Mouse (Mus musculus): Measurements from ENCODE around the gene Msh6. TPM values are rescaled to one million over a fixed set of nuclear protein-coding genes. Genes with fewer than 3 reads are reported as not detected.
"Not testable (repeated sequence)": the region's sequence is repeated elsewhere in the genome, so short reads cannot be mapped to it uniquely, and the experiment has no call there.

Msh6 gene
- total RNA-seq (2015; ENCODE audit: low replicate concordance): 15.2 and 21.5 TPM in 2 replicates
- 21.4 and 22.9 TPM in 2 replicates for total RNA-seq (2017; ENCODE audit: low replicate concordance)

DNA sequence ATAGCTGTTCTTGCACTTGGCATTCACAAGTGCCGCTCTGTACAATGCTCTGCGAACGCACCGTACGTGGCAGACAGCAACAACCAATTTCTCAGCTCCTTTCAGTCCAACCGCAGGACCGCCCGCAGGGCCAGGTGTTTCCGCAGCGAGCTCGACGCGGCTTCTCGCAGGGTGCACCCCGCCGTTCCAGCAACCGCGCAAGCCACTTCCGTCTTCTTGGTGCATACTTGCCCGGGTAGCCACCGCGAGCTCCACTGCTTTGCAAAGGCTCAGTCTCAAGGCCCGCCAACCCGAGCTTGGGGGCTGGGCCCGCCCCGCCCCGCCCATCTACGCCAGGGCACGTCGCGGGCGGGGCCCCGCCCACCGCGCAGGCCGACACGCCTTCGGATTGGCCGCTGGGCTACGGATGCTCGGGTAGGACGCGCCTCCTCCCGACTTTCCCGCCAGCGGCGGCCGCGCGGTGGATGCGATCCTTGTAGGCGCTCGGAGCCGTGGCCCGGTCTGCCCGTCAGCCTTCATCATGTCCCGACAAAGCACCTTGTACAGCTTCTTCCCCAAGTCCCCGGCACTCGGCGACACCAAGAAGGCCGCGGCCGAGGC lies at the start of gene Msh6:
Gene Msh6 (plus strand): TSS at position 434 of the 600 bp plus-strand sequence.
- ATAC-seq (replicated peaks; ENCODE audit: low FRiP score, poor library complexity, severe bottlenecking): peak; percentile 87

DNA sequence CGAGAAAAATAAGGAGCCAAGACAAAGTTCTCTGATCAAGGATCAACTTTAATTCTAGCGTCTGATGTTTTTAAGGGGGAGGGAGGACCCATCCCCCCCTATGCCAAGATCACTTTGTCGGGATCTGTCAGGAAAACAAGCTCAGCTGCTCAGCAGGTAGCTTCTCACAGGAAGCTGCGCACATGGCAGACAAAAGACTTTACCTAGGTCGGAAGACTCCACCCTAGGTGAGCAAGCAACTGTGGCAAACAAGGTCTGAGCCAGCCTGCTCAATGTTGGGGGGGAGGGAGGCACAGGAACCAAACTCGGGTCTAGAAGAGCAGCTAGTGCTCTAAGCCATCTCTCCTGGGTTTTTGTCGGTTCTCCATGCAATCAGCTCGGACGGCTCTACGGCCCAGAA lies 40.5 kb upstream of the Msh6 start:
- ATAC-seq (replicated peaks; ENCODE audit: low FRiP score, poor library complexity, severe bottlenecking): no peak

DNA sequence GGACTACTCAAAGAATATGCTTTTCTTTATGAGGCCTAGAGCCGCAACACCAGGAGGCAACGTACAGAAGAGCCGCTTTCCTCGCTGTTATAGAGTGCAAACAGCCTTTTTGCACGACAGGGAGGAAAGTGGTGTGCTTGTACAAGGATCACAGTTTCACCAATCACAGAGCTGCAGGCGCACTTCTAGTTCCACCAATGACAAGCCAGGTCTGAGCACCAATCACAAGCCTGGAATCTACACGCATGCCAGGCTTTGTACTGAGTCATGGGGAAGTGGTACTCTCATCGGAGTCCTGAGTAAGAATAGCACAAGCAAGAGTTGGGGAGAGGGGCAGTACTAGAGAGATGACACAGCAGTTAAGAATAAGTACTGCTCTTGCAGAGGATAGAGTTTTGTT lies 40.1 kb upstream of the Msh6 start:
- ATAC-seq (replicated peaks; ENCODE audit: low FRiP score, poor library complexity, severe bottlenecking): no peak

DNA sequence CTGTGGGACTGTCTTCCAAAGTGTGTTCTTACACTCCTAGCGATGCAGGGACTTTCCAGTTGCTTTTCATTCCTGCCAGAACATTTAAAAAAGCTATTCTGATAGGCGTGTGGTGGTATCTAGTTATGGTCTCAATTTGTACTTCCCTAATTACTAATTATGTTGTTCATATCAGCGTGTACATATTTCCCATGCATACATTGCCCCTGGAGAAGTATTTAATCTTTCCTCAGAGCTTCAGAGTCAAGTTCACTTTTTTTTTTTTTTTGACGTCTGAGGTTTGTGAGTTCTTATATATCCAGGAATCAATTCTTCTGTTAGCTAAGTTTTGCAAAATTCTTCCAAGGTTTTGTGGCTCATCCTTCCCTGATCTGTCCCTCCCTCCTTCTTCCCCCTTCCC lies 38.7 kb upstream of the Msh6 start:
- no peak for ATAC-seq (replicated peaks; ENCODE audit: low FRiP score, poor library complexity, severe bottlenecking)

DNA sequence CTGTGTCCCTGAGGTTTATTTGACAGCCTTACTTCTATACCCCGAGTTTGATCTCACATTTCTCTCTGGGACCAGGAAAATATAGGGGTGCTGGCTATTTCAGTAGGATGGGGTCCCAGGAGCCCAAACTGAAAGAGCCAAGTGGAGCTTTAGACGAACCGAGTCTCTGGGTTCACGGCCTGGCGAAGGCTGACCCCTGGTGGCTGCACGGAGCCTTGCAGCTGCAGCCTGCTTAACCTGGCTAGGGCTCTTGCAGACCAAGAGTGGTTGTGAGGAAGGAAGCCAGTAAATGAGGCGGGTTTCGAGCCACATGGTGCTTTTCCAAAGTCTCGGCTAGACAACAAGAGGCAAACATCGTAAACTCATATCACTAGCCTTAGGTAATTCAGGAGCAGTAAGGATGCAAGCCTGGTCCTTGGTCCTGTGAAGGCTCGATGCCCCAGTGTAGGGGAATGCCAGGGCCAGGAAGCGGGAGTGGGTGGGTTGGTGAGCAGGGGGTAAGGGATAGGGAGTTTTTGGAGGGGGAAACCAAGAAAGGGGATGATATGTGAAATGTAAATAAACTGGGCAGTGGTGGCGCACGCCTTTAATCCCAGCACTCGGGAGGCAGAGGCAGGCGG lies 25.8 kb upstream of the Msh6 start:
- ATAC-seq (replicated peaks; ENCODE audit: low FRiP score, poor library complexity, severe bottlenecking): peak; percentile 90

DNA sequence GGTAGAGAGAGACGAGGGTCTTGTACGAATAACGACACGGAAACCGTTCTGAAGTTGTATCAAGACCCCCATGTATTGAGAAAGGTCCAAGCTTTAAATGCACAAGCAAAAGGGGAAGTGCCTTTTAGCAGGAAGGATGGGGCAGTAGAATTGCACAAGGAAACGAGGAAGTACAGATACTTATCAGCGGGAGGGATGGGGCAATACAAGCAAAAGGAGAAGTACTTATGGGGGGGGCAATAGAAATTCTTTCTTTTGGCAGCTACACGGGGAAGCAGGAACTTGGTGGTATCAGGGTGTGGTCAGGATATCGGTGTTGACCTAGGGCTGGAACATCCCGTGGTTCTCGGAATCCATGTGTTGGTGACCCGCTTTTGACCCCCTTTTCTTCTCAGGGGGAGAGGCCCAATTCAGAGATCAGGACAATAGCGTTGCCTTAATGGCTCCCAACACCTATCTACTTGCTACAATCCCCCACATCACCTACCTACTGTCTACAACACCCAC lies 20.2 kb upstream of the Msh6 start:
- ATAC-seq (replicated peaks; ENCODE audit: low FRiP score, poor library complexity, severe bottlenecking): not testable (repeated sequence)

DNA sequence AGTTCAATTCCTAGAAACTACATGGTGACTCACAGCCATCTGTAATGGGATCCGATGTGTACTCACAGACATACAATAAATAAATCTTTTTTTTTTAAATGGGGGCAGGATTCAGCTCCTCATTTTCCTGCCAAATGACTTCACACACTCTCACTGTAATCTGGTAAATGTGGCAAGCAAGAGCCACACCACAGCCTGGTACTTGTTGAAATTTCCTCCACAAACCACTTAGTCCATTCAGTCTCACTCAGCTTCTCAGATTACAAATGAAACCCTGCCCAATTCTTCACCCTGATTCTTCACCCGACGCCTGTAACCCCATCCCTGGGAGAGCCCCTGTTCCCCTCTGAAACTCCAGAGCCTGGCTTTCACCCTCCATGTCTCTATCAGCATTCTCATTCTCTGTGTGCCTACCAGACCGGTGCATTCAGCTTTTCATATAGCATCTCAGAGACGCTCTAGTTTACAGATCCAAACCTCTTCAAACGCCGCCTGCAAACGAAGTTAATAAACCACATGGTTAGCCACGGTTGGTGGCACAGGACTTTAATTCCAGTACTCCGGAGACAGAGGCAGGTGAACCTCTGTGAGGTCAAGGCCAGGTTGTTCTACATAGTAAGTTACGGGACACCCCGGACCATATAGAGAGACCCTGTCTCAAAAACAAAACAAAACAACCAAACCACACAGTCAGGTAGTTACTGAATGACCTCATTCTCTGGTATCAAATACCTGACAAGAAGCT lies 17.6 kb upstream of the Msh6 start:
- ATAC-seq (replicated peaks; ENCODE audit: low FRiP score, poor library complexity, severe bottlenecking): no peak

DNA sequence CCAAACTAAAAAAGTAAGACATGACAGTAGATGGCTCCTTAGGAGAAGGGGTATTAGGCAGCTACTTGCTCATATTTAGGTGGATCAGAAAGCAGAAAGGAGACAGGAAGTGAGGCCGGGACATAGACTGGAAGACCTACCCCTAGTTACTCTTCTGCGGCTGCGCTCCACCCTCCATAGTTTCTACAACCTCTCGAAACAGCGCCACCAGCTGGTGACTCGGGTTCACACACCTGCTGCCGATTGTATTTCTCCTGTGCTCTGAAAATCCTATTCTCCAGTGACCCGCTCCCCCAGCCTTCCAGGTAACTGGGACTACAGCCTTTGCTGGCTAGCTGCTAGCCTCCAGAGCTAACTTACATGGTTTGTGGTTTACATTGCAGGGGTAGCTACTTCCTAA lies 16.6 kb upstream of the Msh6 start:
- no peak for ATAC-seq (replicated peaks; ENCODE audit: low FRiP score, poor library complexity, severe bottlenecking)

DNA sequence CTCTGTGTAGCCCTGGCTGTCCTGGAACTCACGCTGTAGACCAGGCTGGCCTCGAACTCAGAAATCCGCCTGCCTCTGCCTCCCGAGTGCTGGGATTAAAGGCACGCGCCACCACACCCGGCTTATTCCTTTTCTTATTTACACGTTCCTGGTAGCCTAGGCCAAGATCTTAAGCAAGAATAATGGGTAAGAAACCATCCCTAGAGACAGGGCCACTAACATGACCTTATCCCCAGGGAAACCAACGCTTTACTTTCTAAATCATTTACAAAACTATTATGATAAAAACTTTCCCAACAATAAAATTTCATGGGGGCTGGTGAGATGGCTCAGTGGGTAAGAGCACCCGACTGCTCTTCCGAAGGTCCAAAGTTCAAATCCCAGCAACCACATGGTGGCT lies 15.5 kb upstream of the Msh6 start:
- ATAC-seq (replicated peaks; ENCODE audit: low FRiP score, poor library complexity, severe bottlenecking): not testable (repeated sequence)

DNA sequence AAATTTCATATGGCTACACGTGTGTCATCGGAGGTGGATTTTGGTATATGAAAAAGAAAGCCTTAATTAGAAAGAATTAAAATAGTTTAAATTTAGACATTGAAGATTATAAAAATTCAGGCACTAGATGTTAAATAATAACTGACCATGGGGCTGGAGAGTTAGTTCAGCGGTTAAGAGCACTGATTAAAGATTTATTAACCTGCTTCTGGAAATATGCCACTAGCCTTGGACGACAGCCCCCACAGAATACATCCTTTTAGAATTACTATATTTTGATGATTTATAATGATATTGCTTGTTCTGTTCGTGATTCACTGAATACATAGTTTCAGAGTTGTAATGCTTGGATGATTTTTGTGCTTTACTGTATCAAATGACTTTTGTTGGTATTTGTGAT lies 14.9 kb upstream of the Msh6 start:
- ATAC-seq (replicated peaks; ENCODE audit: low FRiP score, poor library complexity, severe bottlenecking): not testable (repeated sequence)

DNA sequence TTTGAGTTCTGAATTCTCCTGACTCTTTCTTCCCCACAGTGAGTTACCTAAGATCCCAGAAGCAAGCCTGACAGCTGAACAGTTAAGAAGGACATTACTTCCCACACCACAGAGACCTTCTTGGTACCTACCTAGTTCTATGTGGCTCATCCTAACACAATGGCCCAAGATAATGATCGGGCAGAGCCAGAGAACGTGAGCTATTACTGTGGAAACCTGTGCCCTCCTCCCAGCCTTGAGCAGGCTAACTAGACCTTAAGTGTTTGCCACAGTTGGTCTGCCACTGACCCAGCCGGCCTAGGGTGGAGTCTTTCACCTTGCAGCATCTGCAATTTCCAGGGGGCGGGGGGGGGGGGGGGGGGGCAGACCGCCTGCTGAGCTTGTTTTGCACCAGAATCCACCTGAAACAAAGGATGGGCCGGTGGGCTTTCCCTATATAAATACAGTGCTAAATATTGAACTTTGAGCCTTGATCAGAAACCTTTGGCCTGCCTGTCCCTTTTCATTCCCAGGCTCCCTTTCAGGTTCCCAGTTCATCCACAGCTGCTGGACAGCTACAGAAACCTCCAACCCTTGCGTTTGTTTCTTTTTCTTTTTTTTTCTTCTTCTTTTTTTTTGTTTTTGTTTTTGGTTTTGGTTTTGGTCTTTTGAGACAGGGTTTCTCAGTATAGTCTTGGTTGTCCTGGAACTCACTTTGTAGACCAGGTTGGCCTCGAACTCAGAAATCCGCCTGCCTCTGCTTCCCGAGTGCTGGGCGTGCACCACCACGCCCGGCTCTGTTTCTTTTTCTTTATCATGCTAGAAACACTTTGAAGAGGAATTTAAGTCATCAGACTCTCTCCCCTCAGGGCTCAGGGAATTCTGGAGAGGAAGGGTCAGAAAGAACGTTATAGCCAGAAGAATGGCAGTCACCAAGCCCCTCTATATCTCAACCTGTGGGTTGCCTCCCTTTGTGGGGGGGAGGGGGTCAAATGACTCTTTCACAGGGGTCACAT lies 11.5 kb upstream of the Msh6 start:
- no peak for ATAC-seq (replicated peaks; ENCODE audit: low FRiP score, poor library complexity, severe bottlenecking)

DNA sequence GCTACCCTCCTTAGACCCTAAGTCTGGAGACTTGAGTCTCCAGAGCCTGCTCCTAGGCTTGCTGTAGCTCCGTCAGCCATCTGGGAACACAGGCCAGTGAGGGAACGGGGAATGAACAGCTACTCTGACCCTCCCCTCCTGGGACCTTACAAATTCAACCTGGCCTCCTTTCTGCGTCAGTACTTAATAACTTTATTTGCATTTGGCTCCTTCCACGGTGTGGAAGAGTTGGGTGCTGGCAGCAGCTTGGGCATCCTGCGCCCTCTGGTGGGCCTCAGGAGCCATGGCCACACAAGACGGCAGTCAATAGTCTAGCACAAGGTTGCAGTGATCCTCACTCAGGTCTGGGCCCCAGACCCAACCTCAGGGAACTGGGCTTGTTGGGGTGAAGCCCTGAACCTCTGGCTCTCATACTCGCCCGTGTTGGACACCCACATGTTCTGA lies 6.4 kb upstream of the Msh6 start:
- ATAC-seq (replicated peaks; ENCODE audit: low FRiP score, poor library complexity, severe bottlenecking): peak; percentile 100

DNA sequence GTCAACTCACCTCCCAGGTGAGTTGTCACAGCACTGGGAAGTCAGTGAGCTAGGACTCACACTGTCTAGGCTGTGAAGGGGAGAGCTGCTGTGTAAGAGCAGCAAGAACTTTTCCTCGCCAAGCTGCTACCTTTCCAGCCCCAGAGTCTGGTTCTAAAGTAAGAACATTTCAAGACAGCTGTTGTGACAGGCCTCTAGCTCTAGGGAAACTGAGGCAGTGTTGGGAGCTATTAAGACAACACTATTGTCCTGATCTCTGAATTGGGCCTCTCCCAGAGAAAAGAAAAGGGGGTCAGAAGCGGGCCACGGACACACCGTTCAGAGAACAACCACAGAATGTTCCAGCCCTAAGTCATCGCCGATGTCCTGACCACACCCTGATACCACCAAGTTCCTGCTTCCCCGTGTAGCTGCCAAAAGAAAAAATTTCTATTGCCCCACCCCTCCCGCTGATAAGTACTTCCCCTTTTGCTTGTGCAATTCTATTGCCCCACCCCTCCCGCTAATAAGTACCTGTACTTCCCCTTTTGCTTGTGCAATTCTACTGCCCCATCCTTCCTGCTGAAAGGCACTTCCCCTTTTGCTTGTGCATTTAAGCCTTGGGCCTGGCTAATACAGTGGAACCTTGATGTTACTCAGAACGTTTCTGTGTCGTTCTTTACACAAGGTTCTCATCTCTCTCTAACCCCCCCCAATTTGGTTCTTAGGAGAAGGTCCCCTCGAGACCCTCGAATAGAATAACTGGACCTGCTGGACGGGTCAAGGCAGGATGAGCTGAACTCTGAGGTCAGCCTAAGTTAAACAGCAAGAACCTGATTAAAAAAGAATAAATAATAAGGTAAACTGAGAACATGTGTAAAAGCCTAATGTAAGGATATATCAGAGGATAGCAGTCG lies 2.9 kb upstream of the Msh6 start:
- not testable (repeated sequence) for ATAC-seq (replicated peaks; ENCODE audit: low FRiP score, poor library complexity, severe bottlenecking)

DNA sequence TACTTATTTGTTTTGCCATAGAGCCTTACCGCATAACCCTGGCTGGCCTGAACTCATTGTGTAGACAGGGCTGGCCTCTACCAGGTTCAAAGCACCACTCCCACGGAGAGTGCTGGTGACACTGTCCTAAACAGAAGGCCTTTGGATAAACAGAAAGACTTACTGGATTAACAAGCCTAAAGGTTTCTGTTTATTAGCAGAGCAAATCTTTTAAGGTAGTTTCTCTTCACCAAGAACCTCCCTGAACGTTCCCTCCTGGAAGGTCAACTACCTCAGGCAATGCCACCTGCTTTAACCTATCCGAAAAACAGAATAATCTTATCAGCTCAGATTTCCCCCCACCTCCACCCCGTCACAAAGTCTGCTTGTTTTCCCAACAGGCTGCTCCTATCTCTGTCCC lies 2.0 kb upstream of the Msh6 start:
- no peak for ATAC-seq (replicated peaks; ENCODE audit: low FRiP score, poor library complexity, severe bottlenecking)

DNA sequence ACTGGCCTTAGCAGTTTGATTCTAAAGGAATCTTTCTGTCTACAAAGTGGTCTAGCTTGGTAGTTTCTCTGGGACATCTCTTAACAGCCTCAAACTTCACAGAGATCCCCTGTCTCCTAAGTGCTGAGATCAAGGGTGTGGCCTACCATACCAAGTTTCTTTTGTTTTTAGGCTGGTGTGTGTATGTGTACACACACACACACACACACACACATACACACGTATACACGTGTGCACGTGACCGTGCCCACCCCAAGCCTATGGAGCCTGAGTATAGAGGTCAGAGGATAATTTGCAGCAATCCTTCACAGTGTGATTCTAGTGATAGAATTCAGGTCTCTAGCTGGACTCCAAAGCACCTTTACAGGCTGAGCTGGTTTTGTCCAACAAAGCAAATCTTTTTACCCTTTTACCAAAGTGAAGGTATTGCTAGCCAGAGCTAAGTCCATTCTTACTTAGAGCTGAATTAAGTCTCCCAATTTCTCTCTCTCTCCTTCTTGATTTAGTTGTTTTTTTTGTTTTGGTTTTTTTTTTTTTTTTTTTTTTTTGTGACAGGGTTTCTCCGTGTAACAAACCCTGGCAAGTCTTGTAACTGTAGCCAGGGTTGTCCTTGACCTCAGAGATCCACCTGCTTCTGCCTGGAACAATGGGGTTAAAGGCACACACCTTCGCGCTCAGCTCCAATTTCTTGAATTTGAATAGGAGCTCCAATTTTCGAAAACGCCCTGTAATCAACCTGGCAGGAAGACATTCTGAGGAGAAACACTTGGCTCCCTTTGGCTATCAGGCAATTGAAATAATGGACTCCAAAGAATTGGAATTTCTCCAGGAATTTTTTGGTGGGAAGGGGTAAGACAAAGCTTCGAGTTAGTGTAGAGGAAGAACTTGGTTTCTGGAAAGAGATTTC lies 1.3 kb upstream of the Msh6 start:
- no peak for ATAC-seq (replicated peaks; ENCODE audit: low FRiP score, poor library complexity, severe bottlenecking)

DNA sequence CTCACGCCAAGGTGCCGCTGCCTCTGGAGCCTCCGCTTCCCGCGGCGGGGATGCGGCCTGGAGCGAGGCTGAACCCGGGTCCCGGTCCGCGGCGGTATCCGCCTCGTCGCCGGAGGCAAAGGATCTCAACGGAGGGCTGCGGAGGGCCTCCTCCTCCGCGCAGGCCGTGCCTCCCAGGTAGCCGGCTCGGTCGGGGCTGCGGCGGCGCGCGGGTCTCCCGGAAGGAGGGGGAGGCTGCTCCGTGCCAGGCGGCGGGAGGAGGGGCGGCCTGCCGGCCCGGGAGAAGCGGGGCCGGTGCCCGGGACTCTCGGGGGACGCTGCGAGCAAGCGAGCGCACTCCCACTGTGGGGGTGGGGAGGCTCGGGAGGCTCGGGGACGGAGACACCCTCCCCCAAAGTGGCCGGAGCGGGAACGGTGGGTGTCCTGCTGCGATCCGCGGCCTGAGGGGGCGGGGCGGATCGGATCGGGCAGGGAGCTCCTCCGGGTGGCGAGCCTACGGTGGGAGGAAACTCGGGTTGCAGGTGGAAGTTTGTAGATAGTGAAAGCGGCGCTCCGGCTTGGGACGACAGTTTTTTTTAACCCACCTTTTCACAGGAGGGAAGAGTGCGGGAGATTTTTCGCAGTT lies 479 bp downstream of the Msh6 start:
- peak; percentile 89 for ATAC-seq (replicated peaks; ENCODE audit: low FRiP score, poor library complexity, severe bottlenecking)

DNA sequence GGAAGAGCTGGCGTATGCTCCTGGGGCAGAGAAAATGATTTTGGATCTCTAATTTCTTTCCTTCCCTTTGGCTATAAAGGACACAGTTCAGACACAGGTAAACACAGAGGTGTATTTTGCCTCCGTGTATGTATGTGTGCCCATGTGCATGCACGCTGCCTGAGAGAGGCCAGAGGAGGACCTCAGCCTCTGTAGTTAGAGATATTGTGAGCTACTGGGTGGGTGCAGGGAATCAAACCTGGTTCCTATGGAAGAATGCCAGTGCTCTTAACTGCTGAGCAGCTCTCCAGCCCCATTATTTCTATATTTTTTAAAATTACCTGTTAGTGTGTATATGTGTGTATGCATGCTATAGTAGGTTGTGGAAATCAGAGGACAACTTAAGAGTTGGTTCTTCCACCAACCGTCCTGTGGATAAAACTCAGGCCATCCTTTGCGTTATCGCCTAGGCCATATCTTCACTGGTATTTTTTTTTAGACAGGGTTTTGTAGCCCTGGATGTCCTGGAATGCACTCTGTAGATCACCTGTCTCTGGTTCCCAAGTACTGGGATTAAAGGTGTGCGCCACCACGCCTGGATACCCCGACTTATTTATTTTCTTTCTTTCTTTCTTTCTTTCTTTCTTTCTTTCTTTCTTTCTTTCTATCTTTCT lies 1.4 kb downstream of the Msh6 start:
- ATAC-seq (replicated peaks; ENCODE audit: low FRiP score, poor library complexity, severe bottlenecking): no peak
